Mouse (Mus musculus): Measurements from ENCODE around the gene Acp2. TPM values are rescaled to one million over a fixed set of nuclear protein-coding genes. Genes with fewer than 3 reads are reported as not detected.
A peak's percentile ranks its signal among the peaks of the same experiment; 100 is the strongest.
"Not testable (repeated sequence)": the region's sequence is repeated elsewhere in the genome, so short reads cannot be mapped to it uniquely, and the experiment has no call there.

Gene Acp2
- polyA plus RNA-seq, 1 experiment from 2014 or later, result 39.0 TPM

DNA sequence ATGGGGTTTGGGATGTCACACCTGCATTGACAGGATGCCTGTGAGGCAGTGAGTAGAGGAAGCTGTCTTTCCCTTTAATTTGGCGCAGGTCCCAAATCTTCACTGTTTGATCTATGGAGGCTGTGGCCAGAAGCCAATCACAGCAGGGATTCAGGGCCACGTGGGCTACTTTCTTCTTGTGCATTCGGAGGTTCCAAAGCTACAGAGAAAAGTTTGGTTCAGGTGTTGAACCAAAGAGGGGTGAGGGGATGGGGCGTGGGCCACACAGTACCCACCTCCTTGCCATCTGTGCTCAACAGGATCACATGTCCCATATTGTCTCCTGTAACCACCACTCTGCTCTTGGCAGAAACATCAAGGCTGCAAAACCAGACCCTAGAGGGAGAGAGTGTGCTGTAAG lies 14.3 kb downstream of the Acp2 start:
- Histone ChIP-seq H3K27me3 (replicated peaks; ENCODE audit: control insufficient read depth, insufficient read depth, low read length) (no peaks in the 10 kb centered on the region), H3K9me3 (ENCODE audit: control insufficient read depth, low read length) (no peaks in the 10 kb centered on the region), H3K9ac (replicated peaks; ENCODE audit: low read depth, low read length) (no peak overlapping the region), H3K4me1 (replicated peaks; ENCODE audit: control insufficient read depth, insufficient read depth, low read length) (0 out of 2 replicates have a peak, but pooled peaks cover 2% of the 10 kb centered on the region), H3K4me2 (ENCODE audit: low read length) (no peak overlapping the region), H3K27ac (ENCODE audit: low read length) (no peak overlapping the region), H3K36me3 (ENCODE audit: control insufficient read depth, insufficient read depth) (peaks cover 8% of the 10 kb centered on the region; the same call in 1 of the 2 replicates), H3K4me3 (replicated peaks; ENCODE audit: low read length) (no peak overlapping the region)
- 43% methylated on average over 4 of the region's 4 CpGs for WGBS
- no peak for ATAC-seq

DNA sequence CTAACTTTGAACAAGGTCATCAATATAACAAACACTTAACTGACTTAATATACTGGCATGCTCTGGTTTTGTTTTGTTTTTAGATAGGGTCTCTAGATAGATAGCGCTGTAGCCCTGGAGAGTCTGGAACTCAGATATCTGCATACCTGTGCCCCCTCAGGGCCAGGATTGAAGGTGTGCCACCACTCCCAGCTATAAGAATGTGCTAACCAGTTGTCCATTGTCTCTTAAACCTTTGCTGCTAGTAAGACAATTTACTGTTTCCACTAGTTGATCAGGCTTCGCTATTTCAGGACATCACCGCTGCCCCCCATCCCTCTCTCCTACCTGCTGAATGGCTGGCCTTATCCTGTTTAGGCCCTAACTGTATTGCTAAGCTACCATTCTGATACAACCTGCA lies 17.8 kb downstream of the Acp2 start:
- ATAC-seq, result no peak
- 0 out of 2 replicates have a peak, but pooled peaks cover 2% of the 10 kb centered on the region for H3K4me1 ChIP-seq (replicated peaks; ENCODE audit: control insufficient read depth, insufficient read depth, low read length)
- H3K4me2 ChIP-seq (ENCODE audit: low read length), result no peak overlapping the region
- H3K9me3 ChIP-seq (ENCODE audit: control insufficient read depth, low read length), result no peaks in the 10 kb centered on the region
- H3K36me3 ChIP-seq (ENCODE audit: control insufficient read depth, insufficient read depth), result no peaks in the 10 kb centered on the region
- H3K27ac ChIP-seq (ENCODE audit: low read length), result no peak overlapping the region
- H3K9ac ChIP-seq (replicated peaks; ENCODE audit: low read depth, low read length), result no peak overlapping the region
- 98% methylated on average over 3 of the region's 3 CpGs for WGBS
- no peaks in the 10 kb centered on the region for H3K27me3 ChIP-seq (replicated peaks; ENCODE audit: control insufficient read depth, insufficient read depth, low read length)
- no peak overlapping the region for H3K4me3 ChIP-seq (replicated peaks; ENCODE audit: low read length)

DNA sequence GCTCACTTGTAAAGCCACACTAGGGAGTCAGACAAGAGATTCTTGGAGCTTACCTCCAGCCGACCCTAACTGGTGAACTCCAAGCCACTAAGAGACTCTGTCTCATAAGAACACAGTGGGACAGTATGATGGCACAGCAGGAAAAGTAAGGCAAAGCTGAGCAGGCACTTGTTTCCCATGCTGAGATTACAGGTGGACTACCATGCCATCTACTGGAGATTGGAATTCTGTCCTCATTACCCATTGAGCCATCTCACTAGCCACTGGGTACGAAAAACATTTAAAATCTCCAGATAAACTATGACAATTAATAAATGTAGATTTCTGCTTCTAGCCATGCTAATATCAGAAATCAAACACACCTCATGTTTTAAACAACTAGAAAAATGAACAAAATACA lies 20.9 kb downstream of the Acp2 start:
- Histone ChIP-seq H3K4me1 (replicated peaks; ENCODE audit: control insufficient read depth, insufficient read depth, low read length) (no peaks in the 10 kb centered on the region), H3K9ac (replicated peaks; ENCODE audit: low read depth, low read length) (no peak overlapping the region), H3K9me3 (ENCODE audit: control insufficient read depth, low read length) (no peaks in the 10 kb centered on the region), H3K4me3 (replicated peaks; ENCODE audit: low read length) (no peak overlapping the region), H3K27me3 (replicated peaks; ENCODE audit: control insufficient read depth, insufficient read depth, low read length) (no peaks in the 10 kb centered on the region), H3K36me3 (ENCODE audit: control insufficient read depth, insufficient read depth) (no peaks in the 10 kb centered on the region), H3K4me2 (ENCODE audit: low read length) (no peak overlapping the region), H3K27ac (ENCODE audit: low read length) (no peak overlapping the region)
- ATAC-seq, result no peak
- WGBS, result 79% methylated on average over 2 of the region's 2 CpGs

DNA sequence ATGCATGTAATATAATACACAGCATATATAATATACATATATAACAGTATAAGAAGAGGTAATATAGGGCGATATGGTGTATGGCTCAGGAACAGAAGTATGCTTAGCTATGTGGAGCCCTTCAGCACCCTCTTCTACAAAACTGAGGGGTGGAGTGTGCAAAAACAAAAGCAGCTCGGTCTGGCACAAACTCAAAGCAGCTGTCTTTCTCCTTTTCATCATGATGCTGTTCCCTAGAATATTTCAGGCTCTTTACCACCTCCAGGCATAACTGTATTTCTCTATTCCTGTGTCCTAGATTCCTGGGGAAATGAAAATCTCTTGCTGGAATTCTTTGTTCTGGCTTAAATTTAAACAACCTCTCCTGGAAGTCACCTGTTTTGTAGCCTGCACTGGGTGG lies 27.1 kb downstream of the Acp2 start:
- Histone ChIP-seq H3K9me3 (ENCODE audit: control insufficient read depth, low read length) (no peaks in the 10 kb centered on the region), H3K4me1 (replicated peaks; ENCODE audit: control insufficient read depth, insufficient read depth, low read length) (no peaks in the 10 kb centered on the region), H3K4me3 (replicated peaks; ENCODE audit: low read length) (no peak overlapping the region), H3K9ac (replicated peaks; ENCODE audit: low read depth, low read length) (no peak overlapping the region), H3K4me2 (ENCODE audit: low read length) (no peak overlapping the region), H3K36me3 (ENCODE audit: control insufficient read depth, insufficient read depth) (peaks cover 3% of the 10 kb centered on the region; the same call in 1 of the 2 replicates), H3K27me3 (replicated peaks; ENCODE audit: control insufficient read depth, insufficient read depth, low read length) (no peaks in the 10 kb centered on the region), H3K27ac (ENCODE audit: low read length) (no peak overlapping the region)
- no peak for ATAC-seq
- WGBS, result 87% methylated on average over 2 of the region's 2 CpGs

DNA sequence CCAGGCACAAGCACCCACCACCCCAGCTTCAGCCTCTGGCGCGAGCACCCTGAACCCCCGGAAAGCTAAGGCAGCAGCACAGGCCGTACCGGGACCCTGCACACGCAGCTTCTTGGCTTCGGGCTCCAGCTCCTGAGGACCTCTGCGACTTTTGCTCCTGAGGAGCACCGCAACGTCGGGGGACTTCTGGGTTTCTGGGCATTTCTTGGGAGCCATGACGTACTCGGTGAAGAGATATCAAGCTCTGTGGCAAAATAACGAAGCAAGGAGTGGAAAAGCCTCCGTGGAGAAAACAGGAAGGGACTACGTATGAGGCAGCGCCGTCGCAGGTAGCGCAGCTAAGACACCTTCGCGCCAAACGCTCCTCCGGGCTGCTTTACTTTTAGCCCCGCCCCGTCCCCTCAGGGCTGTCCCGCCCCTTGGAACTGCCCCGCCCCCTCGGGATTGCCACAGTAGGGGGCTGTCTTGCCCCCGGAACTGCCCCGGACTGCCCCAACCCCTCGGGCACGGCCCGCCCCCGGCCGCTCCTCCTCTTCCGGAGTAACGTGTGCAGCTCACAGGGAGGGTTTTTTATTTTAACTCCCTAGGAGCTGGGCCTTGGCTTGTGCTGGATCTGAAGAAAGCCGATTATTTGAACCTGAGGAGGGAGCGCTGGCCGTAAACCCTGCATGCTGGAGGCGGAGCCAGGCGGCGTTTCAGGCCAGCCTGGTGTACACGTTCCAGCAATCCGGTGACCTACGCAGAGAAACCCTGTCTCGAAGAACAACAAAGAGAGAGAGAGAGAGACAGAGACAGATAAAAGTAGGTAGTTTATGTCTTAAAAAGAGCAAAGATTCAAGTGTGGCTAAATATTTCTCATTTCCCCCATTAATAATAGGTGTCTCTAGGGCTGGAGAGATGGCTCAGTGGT lies 34.2 kb downstream of the Acp2 start, which contains the start of gene Ddb2:
Gene Ddb2 (minus strand): TSS at position 382 of the 910 bp plus-strand sequence.
- Histone ChIP-seq H3K27ac (ENCODE audit: low read length) (peak within 1 kb of the TSS; percentile 96), H3K9me3 (ENCODE audit: control insufficient read depth, low read length) (no peaks in the 10 kb centered on the region), H3K4me1 (replicated peaks; ENCODE audit: control insufficient read depth, insufficient read depth, low read length) (peaks cover 10% of the 10 kb centered on the region), H3K36me3 (ENCODE audit: control insufficient read depth, insufficient read depth) (peaks cover 3% of the 10 kb centered on the region; the same call in 1 of the 2 replicates), H3K4me3 (replicated peaks; ENCODE audit: low read length) (peak within 1 kb of the TSS; percentile 65), H3K4me2 (ENCODE audit: low read length) (peak within 1 kb of the TSS; percentile 87), H3K9ac (replicated peaks; ENCODE audit: low read depth, low read length) (peak within 1 kb of the TSS; percentile 66), H3K27me3 (replicated peaks; ENCODE audit: control insufficient read depth, insufficient read depth, low read length) (no peaks in the 10 kb centered on the region)
- ATAC-seq, result peak; percentile 98
- under 1% methylated on average over 46 of the region's 48 CpGs for WGBS

DNA sequence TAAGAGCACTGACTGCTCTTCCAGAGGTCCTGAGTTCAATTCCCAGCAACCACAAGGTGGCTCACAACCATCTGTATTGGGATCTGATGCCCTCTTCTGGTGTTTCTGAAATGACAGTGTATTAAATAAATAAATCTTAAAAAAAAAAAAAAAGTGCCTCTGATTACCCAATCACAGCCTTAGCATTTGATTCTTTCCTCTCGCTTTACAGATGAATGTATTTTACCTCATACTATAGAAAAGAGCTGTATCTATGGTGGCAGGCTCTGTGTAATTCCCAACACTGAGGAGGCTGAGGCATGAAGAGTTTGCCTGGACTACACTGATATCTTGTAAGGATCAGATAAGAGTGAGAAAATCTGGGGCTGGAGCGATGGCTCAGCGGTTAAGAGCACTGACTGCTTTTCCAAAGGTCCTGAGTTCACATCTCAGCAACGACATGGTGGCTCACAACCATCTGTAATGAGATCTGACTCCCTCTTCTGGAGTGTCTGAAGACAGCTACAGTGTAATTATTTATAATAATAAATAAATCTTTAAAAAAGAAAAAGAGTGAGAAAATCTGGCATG lies 34.9 kb downstream of the Acp2 start:
- not testable (repeated sequence) for H3K9me3 ChIP-seq (ENCODE audit: control insufficient read depth, low read length); H3K27me3 ChIP-seq (replicated peaks; ENCODE audit: control insufficient read depth, insufficient read depth, low read length); H3K36me3 ChIP-seq (ENCODE audit: control insufficient read depth, insufficient read depth)
- peak; percentile 51 for ATAC-seq
- Histone ChIP-seq H3K4me1 (replicated peaks; ENCODE audit: control insufficient read depth, insufficient read depth, low read length) (peaks cover 10% of the 10 kb centered on the region), H3K4me2 (ENCODE audit: low read length) (peak overlapping the region; percentile 87), H3K9ac (replicated peaks; ENCODE audit: low read depth, low read length) (peak overlapping the region; percentile 66; the same call in 1 of the 2 replicates), H3K4me3 (replicated peaks; ENCODE audit: low read length) (peak overlapping the region; percentile 65), H3K27ac (ENCODE audit: low read length) (peak overlapping the region; percentile 96)
- 24% methylated on average over 4 of the region's 4 CpGs for WGBS

DNA sequence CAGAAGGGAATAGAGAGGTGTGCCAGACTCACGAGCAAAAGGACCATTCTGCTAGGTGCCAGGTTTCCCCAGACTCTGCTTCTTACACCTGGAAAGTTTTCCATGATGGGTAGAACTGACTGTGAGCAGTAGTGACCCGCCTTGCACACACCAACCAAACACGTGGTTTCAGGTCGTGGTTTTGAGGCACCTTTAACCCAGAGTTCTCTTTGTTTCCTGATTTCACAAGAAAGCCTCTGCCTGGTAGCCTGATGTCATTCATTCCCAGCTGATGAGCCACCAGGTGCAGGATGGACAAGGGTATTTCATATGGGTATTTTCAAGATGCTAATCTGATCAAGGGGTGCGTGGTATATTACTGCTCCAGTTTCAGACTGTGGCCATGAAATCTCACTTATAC lies 39.9 kb downstream of the Acp2 start:
- H3K4me3 ChIP-seq (replicated peaks; ENCODE audit: low read length), result no peak overlapping the region
- no peak for ATAC-seq
- H3K9ac ChIP-seq (replicated peaks; ENCODE audit: low read depth, low read length), result no peak overlapping the region
- H3K9me3 ChIP-seq (ENCODE audit: control insufficient read depth, low read length), result no peaks in the 10 kb centered on the region
- H3K36me3 ChIP-seq (ENCODE audit: control insufficient read depth, insufficient read depth), result no peaks in the 10 kb centered on the region
- no peaks in the 10 kb centered on the region for H3K27me3 ChIP-seq (replicated peaks; ENCODE audit: control insufficient read depth, insufficient read depth, low read length)
- no peak overlapping the region for H3K27ac ChIP-seq (ENCODE audit: low read length)
- H3K4me1 ChIP-seq (replicated peaks; ENCODE audit: control insufficient read depth, insufficient read depth, low read length), result peaks cover 3% of the 10 kb centered on the region
- no peak overlapping the region for H3K4me2 ChIP-seq (ENCODE audit: low read length)
- WGBS, result 71% methylated on average over 5 of the region's 5 CpGs

DNA sequence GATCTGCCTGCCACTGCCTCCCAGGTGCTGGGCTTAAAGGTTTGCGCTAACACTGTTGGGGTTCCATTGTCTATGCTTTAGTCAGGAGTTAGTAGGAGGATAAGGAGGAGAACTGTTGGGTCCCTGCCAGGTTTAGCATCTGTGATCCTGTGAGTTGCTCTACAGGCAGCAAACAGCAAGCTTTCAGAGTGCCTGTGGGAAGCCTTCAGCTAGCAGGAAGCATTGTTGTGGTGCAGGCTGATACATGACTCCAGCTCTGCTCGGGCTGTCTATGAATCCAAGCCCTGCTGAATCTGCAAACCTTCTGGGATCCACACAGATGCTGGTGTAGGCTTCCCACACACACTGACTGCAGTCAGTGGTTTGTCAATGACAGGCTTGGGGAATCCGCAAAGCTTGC lies 40.7 kb downstream of the Acp2 start:
- H3K4me2 ChIP-seq (ENCODE audit: low read length), result no peak overlapping the region
- H3K36me3 ChIP-seq (ENCODE audit: control insufficient read depth, insufficient read depth), result no peaks in the 10 kb centered on the region
- no peaks in the 10 kb centered on the region for H3K27me3 ChIP-seq (replicated peaks; ENCODE audit: control insufficient read depth, insufficient read depth, low read length)
- peak; percentile 18; the same call in 1 of the 2 replicates for ATAC-seq
- no peaks in the 10 kb centered on the region for H3K4me1 ChIP-seq (replicated peaks; ENCODE audit: control insufficient read depth, insufficient read depth, low read length)
- H3K9ac ChIP-seq (replicated peaks; ENCODE audit: low read depth, low read length), result no peak overlapping the region
- H3K4me3 ChIP-seq (replicated peaks; ENCODE audit: low read length), result no peak overlapping the region
- no peak overlapping the region for H3K27ac ChIP-seq (ENCODE audit: low read length)
- WGBS, result 52% methylated on average over 3 of the region's 3 CpGs
- no peaks in the 10 kb centered on the region for H3K9me3 ChIP-seq (ENCODE audit: control insufficient read depth, low read length)

DNA sequence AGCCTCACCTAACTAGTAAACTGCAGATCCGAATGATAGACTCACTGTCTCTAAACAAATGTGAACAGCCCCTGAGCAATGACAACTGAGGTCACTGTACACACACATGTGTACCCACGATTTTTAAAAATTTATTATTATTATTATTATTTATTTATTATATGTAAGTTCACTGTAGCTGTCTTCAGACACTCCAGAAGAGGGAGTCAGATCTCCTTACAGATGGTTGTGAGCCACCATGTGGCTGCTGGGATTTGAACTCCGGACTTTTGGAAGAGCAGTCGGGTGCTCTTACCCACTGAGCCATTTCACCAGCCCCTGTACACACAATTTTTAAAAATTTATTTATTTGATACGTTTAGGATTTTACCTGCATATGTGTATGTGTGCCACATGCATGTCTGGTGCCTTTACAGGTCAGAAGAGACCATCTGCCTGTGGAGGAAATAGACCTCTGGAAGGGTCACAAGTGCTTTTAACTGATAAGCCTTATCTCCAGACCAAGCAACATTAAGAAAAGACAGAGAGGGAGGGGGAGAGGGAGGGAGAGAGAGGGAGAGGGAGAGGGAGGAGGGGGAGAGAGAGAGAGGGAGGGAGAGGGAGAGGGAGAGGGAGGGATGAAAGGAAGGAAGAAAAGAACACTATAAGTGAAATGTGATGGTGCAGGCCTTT lies 42.0 kb downstream of the Acp2 start:
- Histone ChIP-seq H3K4me1 (replicated peaks; ENCODE audit: control insufficient read depth, insufficient read depth, low read length) (no peaks in the 10 kb centered on the region), H3K4me2 (ENCODE audit: low read length) (no peak overlapping the region), H3K27ac (ENCODE audit: low read length) (no peak overlapping the region), H3K9me3 (ENCODE audit: control insufficient read depth, low read length) (no peaks in the 10 kb centered on the region), H3K27me3 (replicated peaks; ENCODE audit: control insufficient read depth, insufficient read depth, low read length) (no peaks in the 10 kb centered on the region), H3K36me3 (ENCODE audit: control insufficient read depth, insufficient read depth) (no peaks in the 10 kb centered on the region), H3K4me3 (replicated peaks; ENCODE audit: low read length) (no peak overlapping the region), H3K9ac (replicated peaks; ENCODE audit: low read depth, low read length) (no peak overlapping the region)
- ATAC-seq, result no peak
- WGBS, result 83% methylated on average over 5 of the region's 5 CpGs

Measured in forebrain, embryonic 16.5 days (tissue).